Mouse (Mus musculus): ENCODE data around the gene Tmem206. TPM values are rescaled to one million over a fixed set of nuclear protein-coding genes. Genes with fewer than 3 reads are reported as not detected.

Gene Tmem206
- polyA plus RNA-seq, 1 experiment from 2014 or later, result 21.0 TPM

GRCm38 (mm10) chr1:191301903-191302302 lies 23.8 kb upstream of the Tmem206 start:
- no peaks in the 10 kb centered on the region for H3K27me3 ChIP-seq (replicated peaks; ENCODE audit: control insufficient read depth, insufficient read depth, low read length)
- no peak overlapping the region for H3K9ac ChIP-seq (ENCODE audit: low read length)
- H3K4me3 ChIP-seq (ENCODE audit: low read depth, low read length), result no peak overlapping the region
- 0 out of 2 replicates have a peak, but pooled peaks cover 5% of the 10 kb centered on the region for H3K36me3 ChIP-seq (ENCODE audit: control insufficient read depth, insufficient read depth, low read length)
- no peak for ATAC-seq (replicated peaks; ENCODE audit: low FRiP score, low TSS enrichment, low read depth)
- no peak for DNase-seq (ENCODE audit: low spot score)
- H3K9me3 ChIP-seq (ENCODE audit: control insufficient read depth, low read length), result no peaks in the 10 kb centered on the region
- no peak overlapping the region for H3K27ac ChIP-seq (ENCODE audit: low read depth)
- H3K4me1 ChIP-seq (replicated peaks; ENCODE audit: control insufficient read depth, insufficient read depth, low read length), result no peaks in the 10 kb centered on the region
- H3K4me2 ChIP-seq (ENCODE audit: low read length), result no peak overlapping the region
- WGBS, result 39% methylated on average over 4 of the region's 4 CpGs

- DNase-seq (ENCODE audit: low spot score), result no peak
- Histone ChIP-seq H3K9ac (ENCODE audit: low read length) (no peak overlapping the region), H3K9me3 (ENCODE audit: control insufficient read depth, low read length) (no peaks in the 10 kb centered on the region), H3K36me3 (ENCODE audit: control insufficient read depth, insufficient read depth, low read length) (0 out of 2 replicates have a peak, but pooled peaks cover 5% of the 10 kb centered on the region), H3K27me3 (replicated peaks; ENCODE audit: control insufficient read depth, insufficient read depth, low read length) (no peaks in the 10 kb centered on the region), H3K27ac (ENCODE audit: low read depth) (no peak overlapping the region), H3K4me2 (ENCODE audit: low read length) (no peak overlapping the region), H3K4me1 (replicated peaks; ENCODE audit: control insufficient read depth, insufficient read depth, low read length) (no peaks in the 10 kb centered on the region), H3K4me3 (ENCODE audit: low read depth, low read length) (no peak overlapping the region)
- 79% methylated on average over 3 of the region's 3 CpGs for WGBS
- no peak for ATAC-seq (replicated peaks; ENCODE audit: low FRiP score, low TSS enrichment, low read depth)
Measured at GRCm38 (mm10) chr1:191303736-191304135, 22.0 kb upstream of the Tmem206 start.

GRCm38 (mm10) chr1:191304216-191304615 lies 21.5 kb upstream of the Tmem206 start:
- ATAC-seq (replicated peaks; ENCODE audit: low FRiP score, low TSS enrichment, low read depth), result no peak
- no peak for DNase-seq (ENCODE audit: low spot score)
- 78% methylated on average over 6 of the region's 6 CpGs for WGBS
- H3K27me3 ChIP-seq (replicated peaks; ENCODE audit: control insufficient read depth, insufficient read depth, low read length), result no peaks in the 10 kb centered on the region
- no peak overlapping the region for H3K27ac ChIP-seq (ENCODE audit: low read depth)
- H3K4me1 ChIP-seq (replicated peaks; ENCODE audit: control insufficient read depth, insufficient read depth, low read length), result no peaks in the 10 kb centered on the region
- H3K9me3 ChIP-seq (ENCODE audit: control insufficient read depth, low read length), result no peaks in the 10 kb centered on the region
- no peak overlapping the region for H3K9ac ChIP-seq (ENCODE audit: low read length)
- no peak overlapping the region for H3K4me2 ChIP-seq (ENCODE audit: low read length)
- peaks cover 5% of the 10 kb centered on the region; the same call in 1 of the 2 replicates for H3K36me3 ChIP-seq (ENCODE audit: control insufficient read depth, insufficient read depth, low read length)
- no peak overlapping the region for H3K4me3 ChIP-seq (ENCODE audit: low read depth, low read length)

- 0 out of 2 replicates have a peak, but pooled peaks have one; percentile 29 for ATAC-seq (replicated peaks; ENCODE audit: low FRiP score, low TSS enrichment, low read depth)
- H3K9ac ChIP-seq (ENCODE audit: low read length), result no peak overlapping the region
- no peak overlapping the region for H3K27ac ChIP-seq (ENCODE audit: low read depth)
- 72% methylated on average over 7 of the region's 7 CpGs for WGBS
- no peak overlapping the region for H3K4me3 ChIP-seq (ENCODE audit: low read depth, low read length)
- H3K27me3 ChIP-seq (replicated peaks; ENCODE audit: control insufficient read depth, insufficient read depth, low read length), result no peaks in the 10 kb centered on the region
- no peak overlapping the region for H3K4me2 ChIP-seq (ENCODE audit: low read length)
- H3K9me3 ChIP-seq (ENCODE audit: control insufficient read depth, low read length), result no peaks in the 10 kb centered on the region
- DNase-seq (ENCODE audit: low spot score), result no peak
- peaks cover 9% of the 10 kb centered on the region for H3K36me3 ChIP-seq (ENCODE audit: control insufficient read depth, insufficient read depth, low read length)
- no peaks in the 10 kb centered on the region for H3K4me1 ChIP-seq (replicated peaks; ENCODE audit: control insufficient read depth, insufficient read depth, low read length)
Measured at GRCm38 (mm10) chr1:191305610-191306009, 20.1 kb upstream of the Tmem206 start.

- 86% methylated on average over 9 of the region's 9 CpGs for WGBS
- H3K9me3 ChIP-seq (ENCODE audit: control insufficient read depth, low read length), result no peaks in the 10 kb centered on the region
- no peak overlapping the region for H3K9ac ChIP-seq (ENCODE audit: low read length)
- ATAC-seq (replicated peaks; ENCODE audit: low FRiP score, low TSS enrichment, low read depth), result no peak
- no peak overlapping the region for H3K4me3 ChIP-seq (ENCODE audit: low read depth, low read length)
- H3K27ac ChIP-seq (ENCODE audit: low read depth), result no peak overlapping the region
- H3K4me2 ChIP-seq (ENCODE audit: low read length), result no peak overlapping the region
- peaks cover 12% of the 10 kb centered on the region for H3K36me3 ChIP-seq (ENCODE audit: control insufficient read depth, insufficient read depth, low read length)
- H3K4me1 ChIP-seq (replicated peaks; ENCODE audit: control insufficient read depth, insufficient read depth, low read length), result no peaks in the 10 kb centered on the region
- no peaks in the 10 kb centered on the region for H3K27me3 ChIP-seq (replicated peaks; ENCODE audit: control insufficient read depth, insufficient read depth, low read length)
- no peak for DNase-seq (ENCODE audit: low spot score)
Measured at GRCm38 (mm10) chr1:191306316-191306715, 19.4 kb upstream of the Tmem206 start.

- Histone ChIP-seq H3K4me3 (ENCODE audit: low read depth, low read length) (no peak overlapping the region), H3K4me1 (replicated peaks; ENCODE audit: control insufficient read depth, insufficient read depth, low read length) (no peaks in the 10 kb centered on the region), H3K27me3 (replicated peaks; ENCODE audit: control insufficient read depth, insufficient read depth, low read length) (no peaks in the 10 kb centered on the region), H3K4me2 (ENCODE audit: low read length) (no peak overlapping the region), H3K27ac (ENCODE audit: low read depth) (no peak overlapping the region), H3K9me3 (ENCODE audit: control insufficient read depth, low read length) (no peaks in the 10 kb centered on the region), H3K9ac (ENCODE audit: low read length) (no peak overlapping the region), H3K36me3 (ENCODE audit: control insufficient read depth, insufficient read depth, low read length) (peaks cover 12% of the 10 kb centered on the region)
- DNase-seq (ENCODE audit: low spot score) (no peak), ATAC-seq (replicated peaks; ENCODE audit: low FRiP score, low TSS enrichment, low read depth) (no peak)
- 88% methylated on average over 9 of the region's 9 CpGs for WGBS
Measured at GRCm38 (mm10) chr1:191307766-191308455, 17.8 kb upstream of the Tmem206 start.

- no peaks in the 10 kb centered on the region for H3K9me3 ChIP-seq (ENCODE audit: control insufficient read depth, low read length)
- no peaks in the 10 kb centered on the region for H3K27me3 ChIP-seq (replicated peaks; ENCODE audit: control insufficient read depth, insufficient read depth, low read length)
- no peak overlapping the region for H3K9ac ChIP-seq (ENCODE audit: low read length)
- H3K4me1 ChIP-seq (replicated peaks; ENCODE audit: control insufficient read depth, insufficient read depth, low read length), result 0 out of 2 replicates have a peak, but pooled peaks cover 3% of the 10 kb centered on the region
- ATAC-seq (replicated peaks; ENCODE audit: low FRiP score, low TSS enrichment, low read depth), result no peak
- H3K4me2 ChIP-seq (ENCODE audit: low read length), result no peak overlapping the region
- 77% methylated on average over 4 of the region's 4 CpGs for WGBS
- no peak overlapping the region for H3K27ac ChIP-seq (ENCODE audit: low read depth)
- peaks cover 8% of the 10 kb centered on the region for H3K36me3 ChIP-seq (ENCODE audit: control insufficient read depth, insufficient read depth, low read length)
- H3K4me3 ChIP-seq (ENCODE audit: low read depth, low read length), result no peak overlapping the region
- DNase-seq (ENCODE audit: low spot score), result no peak
Measured at GRCm38 (mm10) chr1:191311296-191311898, 14.3 kb upstream of the Tmem206 start.

DNA sequence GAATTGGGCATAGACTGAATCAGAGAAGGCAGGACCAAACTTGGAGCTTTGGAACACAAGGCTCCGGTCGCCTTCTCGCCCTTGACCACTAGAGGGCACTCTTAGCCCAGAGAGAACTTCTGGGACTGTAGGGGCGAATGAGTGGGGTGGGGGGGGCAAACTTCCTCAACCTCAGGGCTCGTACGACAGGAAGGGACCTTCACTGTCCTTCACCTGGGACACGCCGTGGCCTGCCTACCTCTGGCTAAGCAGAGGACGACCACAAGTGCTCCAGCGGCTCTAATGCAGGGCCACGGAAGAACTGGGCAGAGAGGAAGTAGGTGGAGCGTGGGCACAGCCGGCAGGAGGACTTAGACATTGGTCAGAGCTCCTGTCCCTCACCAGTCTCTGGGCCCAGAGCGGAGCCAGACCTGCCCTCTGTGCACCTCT lies 13.2 kb upstream of the Tmem206 start:
- no peak overlapping the region for H3K27ac ChIP-seq (ENCODE audit: low read depth)
- H3K27me3 ChIP-seq (replicated peaks; ENCODE audit: control insufficient read depth, insufficient read depth, low read length), result no peaks in the 10 kb centered on the region
- peak overlapping the region; percentile 44 for H3K4me2 ChIP-seq (ENCODE audit: low read length)
- H3K9ac ChIP-seq (ENCODE audit: low read length), result peak overlapping the region; percentile 45
- peaks cover 7% of the 10 kb centered on the region for H3K36me3 ChIP-seq (ENCODE audit: control insufficient read depth, insufficient read depth, low read length)
- peaks cover 3% of the 10 kb centered on the region; the same call in 1 of the 2 replicates for H3K4me1 ChIP-seq (replicated peaks; ENCODE audit: control insufficient read depth, insufficient read depth, low read length)
- peak overlapping the region; percentile 74 for H3K4me3 ChIP-seq (ENCODE audit: low read depth, low read length)
- ATAC-seq (replicated peaks; ENCODE audit: low FRiP score, low TSS enrichment, low read depth) (peak; percentile 92), DNase-seq (ENCODE audit: low spot score) (peak; percentile 97)
- H3K9me3 ChIP-seq (ENCODE audit: control insufficient read depth, low read length), result no peaks in the 10 kb centered on the region
- under 1% methylated on average over 14 of the region's 14 CpGs for WGBS
